Mouse (Mus musculus) lung, postnatal 0 days (tissue): ENCODE data around the gene Ctsa.

Experiments used
- CTCF ChIP-seq: IDR thresholded peaks from 2 replicates; pipeline ENCODE4 v1.5.1; 2016; ENCODE audit warnings: antibody characterized with exemption, mild to moderate bottlenecking
- EP300 ChIP-seq: IDR thresholded peaks from 2 replicates; pipeline ENCODE4 v1.6.1; 2016; ENCODE audit warnings: antibody characterized with exemption, mild to moderate bottlenecking, control low read depth

GRCm38 (mm10) chr2:164834531-164834930 is 1.9 kb downstream of the Ctsa start:
- no peak; the same call in 1 of the 2 replicates for TF ChIP-seq CTCF
- TF ChIP-seq EP300 = no peak
